Mouse (Mus musculus) neural tube, embryonic 15.5 days (tissue): ENCODE data around the gene Ccr10. TPM values are rescaled to one million over a fixed set of nuclear protein-coding genes. Genes with fewer than 3 reads are reported as not detected.
A peak's percentile ranks its signal among the peaks of the same experiment; 100 is the strongest.

Experiments
- ATAC-seq: fragments of 200-750 bp; cut with Nextera tagmentation; 2 replicates; pipeline ENCODE4 v1.8.0; 2017; ENCODE audit warnings: mild to moderate bottlenecking, moderate TSS enrichment, moderate library complexity; ENCODE audit not compliant: low FRiP score
- H3K27ac ChIP-seq: fragments of 300-500 bp; sonication (generic); replicated peaks from 2 replicates; pipeline ENCODE4 v1.5.1; 2015; ENCODE audit warnings: mild to moderate bottlenecking, inconsistent platforms
- H3K27me3 ChIP-seq: fragments of 300-500 bp; sonication (generic); replicated peaks from 2 replicates; pipeline ENCODE4 v1.6.1; 2015; ENCODE audit warnings: inconsistent platforms
- H3K36me3 ChIP-seq: fragments of 300-500 bp; sonication (generic); 2 replicates; pipeline ENCODE4 v1.6.1; 2015; ENCODE audit warnings: inconsistent platforms
- H3K4me1 ChIP-seq: fragments of 300-500 bp; sonication (generic); 2 replicates; pipeline ENCODE4 v1.6.1; 2015; ENCODE audit warnings: inconsistent platforms
- H3K4me2 ChIP-seq: fragments of 300-500 bp; sonication (generic); 2 replicates; pipeline ENCODE4 v1.6.1; 2015; ENCODE audit warnings: inconsistent platforms, mild to moderate bottlenecking, moderate library complexity
- H3K4me3 ChIP-seq: fragments of 300-500 bp; sonication (generic); replicated peaks from 2 replicates; pipeline ENCODE4 v1.5.1; 2015; ENCODE audit warnings: mild to moderate bottlenecking, inconsistent platforms
- H3K9ac ChIP-seq: fragments of 300-500 bp; sonication (generic); replicated peaks from 2 replicates; pipeline ENCODE4 v1.6.1; 2015; ENCODE audit warnings: mild to moderate bottlenecking, inconsistent platforms
- H3K9me3 ChIP-seq: fragments of 300-500 bp; sonication (generic); replicated peaks from 2 replicates; pipeline ENCODE4 v1.6.1; 2016; ENCODE audit warnings: inconsistent platforms
- WGBS: fragments of 180-500 bp; shearing (Covaris S2); methylation state at CpG from one replicate; pipeline ENCODE4 v1.1.7; 2015; ENCODE audit warnings: mixed read lengths; 5-methylcytosine and 5-hydroxymethylcytosine counted together
- polyA plus RNA-seq: library from polyadenylated mRNA; unstranded; fragments of >200 nt; fragmentation: Nextera tagmentation; extraction: Ambion mirVana; gene quantifications from 2 replicates; pipeline ENCODE4 v1.2.1, GENCODE M21; 2015

Gene Ccr10
- polyA plus RNA-seq, 1 experiment from 2014 or later = 0.51 TPM

- H3K4me1 ChIP-seq = peaks cover 19% of the 10 kb centered on the region
- no peak overlapping the region for H3K4me2 ChIP-seq
- no peak for ATAC-seq
- H3K27ac ChIP-seq = no peak overlapping the region
- H3K27me3 ChIP-seq = no peaks in the 10 kb centered on the region
- H3K36me3 ChIP-seq = peaks cover 62% of the 10 kb centered on the region
- no peaks in the 10 kb centered on the region for H3K9me3 ChIP-seq
- no peak overlapping the region for H3K4me3 ChIP-seq
- WGBS = 86% methylated on average over 1 of the region's 1 CpGs
- no peak overlapping the region for H3K9ac ChIP-seq
Measured at GRCm38 (mm10) chr11:101195101-101195500, 19.9 kb upstream of the Ccr10 start.

GRCm38 (mm10) chr11:101194643-101195042, 19.4 kb upstream of the Ccr10 start:
- Histone ChIP-seq H3K4me3 (no peak overlapping the region), H3K27ac (no peak overlapping the region), H3K4me1 (peaks cover 23% of the 10 kb centered on the region), H3K27me3 (no peaks in the 10 kb centered on the region), H3K9ac (no peak overlapping the region), H3K4me2 (no peak overlapping the region), H3K9me3 (no peaks in the 10 kb centered on the region), H3K36me3 (peaks cover 59% of the 10 kb centered on the region)
- WGBS = 91% methylated on average over 6 of the region's 6 CpGs
- ATAC-seq = no peak

- no peaks in the 10 kb centered on the region for H3K27me3 ChIP-seq
- H3K9me3 ChIP-seq = no peaks in the 10 kb centered on the region
- H3K9ac ChIP-seq = no peak overlapping the region
- no peak overlapping the region for H3K27ac ChIP-seq
- H3K4me1 ChIP-seq = peaks cover 28% of the 10 kb centered on the region
- WGBS = 85% methylated on average over 5 of the region's 5 CpGs
- H3K4me2 ChIP-seq = no peak overlapping the region
- H3K4me3 ChIP-seq = no peak overlapping the region
- no peak for ATAC-seq
- peaks cover 53% of the 10 kb centered on the region for H3K36me3 ChIP-seq
Measured at GRCm38 (mm10) chr11:101194137-101194536, 18.9 kb upstream of the Ccr10 start.

- H3K27me3 ChIP-seq = no peaks in the 10 kb centered on the region
- H3K4me1 ChIP-seq = peaks cover 34% of the 10 kb centered on the region
- peaks cover 45% of the 10 kb centered on the region for H3K36me3 ChIP-seq
- H3K9ac ChIP-seq = no peak overlapping the region
- no peaks in the 10 kb centered on the region for H3K9me3 ChIP-seq
- no peak overlapping the region for H3K4me2 ChIP-seq
- ATAC-seq = no peak
- no peak overlapping the region for H3K27ac ChIP-seq
- 83% methylated on average over 7 of the region's 7 CpGs for WGBS
- H3K4me3 ChIP-seq = no peak overlapping the region
Measured at GRCm38 (mm10) chr11:101193076-101193475, 17.8 kb upstream of the Ccr10 start.

- Histone ChIP-seq H3K4me1 (peaks cover 34% of the 10 kb centered on the region), H3K36me3 (peaks cover 43% of the 10 kb centered on the region), H3K4me3 (no peak overlapping the region), H3K4me2 (no peak overlapping the region), H3K9ac (no peak overlapping the region), H3K27me3 (no peaks in the 10 kb centered on the region), H3K9me3 (no peaks in the 10 kb centered on the region), H3K27ac (no peak overlapping the region)
- 87% methylated on average over 6 of the region's 6 CpGs for WGBS
- ATAC-seq = no peak
Measured at GRCm38 (mm10) chr11:101192646-101193045, 17.4 kb upstream of the Ccr10 start.

- H3K36me3 ChIP-seq = peaks cover 43% of the 10 kb centered on the region
Measured at GRCm38 (mm10) chr11:101191919-101192470, 16.8 kb upstream of the Ccr10 start.

GRCm38 (mm10) chr11:101190913-101191907, 16.0 kb upstream of the Ccr10 start:
- Histone ChIP-seq H3K4me1 (peaks cover 34% of the 10 kb centered on the region), H3K36me3 (peaks cover 43% of the 10 kb centered on the region), H3K4me2 (no peak overlapping the region), H3K27ac (peak overlapping the region; percentile 75), H3K9ac (no peak overlapping the region), H3K9me3 (no peaks in the 10 kb centered on the region), H3K27me3 (no peaks in the 10 kb centered on the region), H3K4me3 (no peak overlapping the region)
- WGBS = 40% methylated on average over 17 of the region's 17 CpGs
- no peak; the same call in 1 of the 2 replicates for ATAC-seq

More at GRCm38 (mm10) chr11:101191919-101192470, 16.8 kb upstream of the Ccr10 start:
- Histone ChIP-seq H3K4me3 (no peak overlapping the region), H3K27me3 (no peaks in the 10 kb centered on the region), H3K4me1 (peaks cover 34% of the 10 kb centered on the region), H3K9me3 (no peaks in the 10 kb centered on the region), H3K4me2 (no peak overlapping the region), H3K27ac (0 out of 2 replicates have a peak overlapping the region, but pooled peaks have one; percentile 28), H3K9ac (no peak overlapping the region)
- WGBS = 81% methylated on average over 4 of the region's 4 CpGs
- no peak for ATAC-seq

- 19% methylated on average over 8 of the region's 8 CpGs for WGBS
- H3K4me2 ChIP-seq = no peak overlapping the region
- no peak overlapping the region for H3K4me3 ChIP-seq
- H3K27me3 ChIP-seq = no peaks in the 10 kb centered on the region
- H3K9ac ChIP-seq = 0 out of 2 replicates have a peak overlapping the region, but pooled peaks have one; percentile 20
- H3K27ac ChIP-seq = peak overlapping the region; percentile 75
- peak; percentile 16; the same call in 1 of the 2 replicates for ATAC-seq
- H3K9me3 ChIP-seq = no peaks in the 10 kb centered on the region
- H3K36me3 ChIP-seq = peaks cover 44% of the 10 kb centered on the region
- H3K4me1 ChIP-seq = peaks cover 34% of the 10 kb centered on the region
Measured at GRCm38 (mm10) chr11:101190181-101190912, 15.1 kb upstream of the Ccr10 start.

GRCm38 (mm10) chr11:101189495-101190180, 14.4 kb upstream of the Ccr10 start:
- Histone ChIP-seq H3K9ac (0 out of 2 replicates have a peak overlapping the region, but pooled peaks have one; percentile 20), H3K4me2 (no peak overlapping the region), H3K27ac (peak overlapping the region; percentile 75), H3K4me1 (peaks cover 34% of the 10 kb centered on the region), H3K27me3 (no peaks in the 10 kb centered on the region), H3K36me3 (peaks cover 42% of the 10 kb centered on the region), H3K4me3 (no peak overlapping the region), H3K9me3 (no peaks in the 10 kb centered on the region)
- ATAC-seq = peak; percentile 62
- WGBS = 9% methylated on average over 6 of the region's 6 CpGs

- WGBS = 84% methylated on average over 11 of the region's 11 CpGs
- H3K27ac ChIP-seq = no peak overlapping the region
- no peak for ATAC-seq
- H3K9me3 ChIP-seq = no peaks in the 10 kb centered on the region
- peaks cover 34% of the 10 kb centered on the region for H3K4me1 ChIP-seq
- H3K4me2 ChIP-seq = no peak overlapping the region
- no peaks in the 10 kb centered on the region for H3K27me3 ChIP-seq
- H3K4me3 ChIP-seq = no peak overlapping the region
- peaks cover 42% of the 10 kb centered on the region for H3K36me3 ChIP-seq
- H3K9ac ChIP-seq = no peak overlapping the region
Measured at GRCm38 (mm10) chr11:101188166-101188805, 13.0 kb upstream of the Ccr10 start.
